Mouse (Mus musculus): ENCODE measurements around the gene Lrp8.

- TF ChIP-seq CTCF (IDR thresholded peaks at IDR 0.05; ENCODE audit: insufficient read depth, low read length) (no peak), POLR2A (IDR thresholded peaks at IDR 0.05; ENCODE audit: borderline replicate concordance, extremely low read depth, low read depth, low read length) (no peak)
Observed at GRCm38 (mm10) chr4:107811006-107811405, 8.9 kb downstream of the Lrp8 start.
